Mouse (Mus musculus) midbrain, embryonic 10.5 days (tissue): ENCODE data around the gene Ccr1. TPM values are rescaled to one million over a fixed set of nuclear protein-coding genes. Genes with fewer than 3 reads are reported as not detected.

ENCODE experiments used
- DNase-seq: peaks from one replicate; pipeline ENCODE4 v3.0.0-alpha.2; 2017; ENCODE audit warnings: low spot score
- H3K27ac ChIP-seq: fragments of 300-500 bp; sonication (generic); replicated peaks from 2 replicates; pipeline ENCODE4 v1.5.1; 2016; ENCODE audit warnings: mild to moderate bottlenecking
- H3K27me3 ChIP-seq: fragments of 300-500 bp; sonication (generic); 2 replicates; pipeline ENCODE4 v1.6.1; 2016; ENCODE audit warnings: low read depth, mild to moderate bottlenecking; ENCODE audit not compliant: poor library complexity, severe bottlenecking
- H3K36me3 ChIP-seq: fragments of 300-500 bp; sonication (generic); 2 replicates; pipeline ENCODE4 v1.6.1; 2016; ENCODE audit warnings: mild to moderate bottlenecking, moderate library complexity
- H3K4me1 ChIP-seq: fragments of 300-500 bp; sonication (generic); 2 replicates; pipeline ENCODE4 v1.6.1; 2016
- H3K4me3 ChIP-seq: fragments of 300-500 bp; sonication (generic); 2 replicates; pipeline ENCODE4 v1.5.1; 2016; ENCODE audit warnings: mild to moderate bottlenecking, moderate library complexity
- H3K9me3 ChIP-seq: fragments of 300-500 bp; sonication (generic); replicated peaks from 2 replicates; pipeline ENCODE4 v1.6.1; 2016; ENCODE audit warnings: mild to moderate bottlenecking
- WGBS: fragments of 180-500 bp; shearing (Covaris S2); methylation state at CpG from one replicate; pipeline ENCODE4 v1.1.7; 2016; 5-methylcytosine and 5-hydroxymethylcytosine counted together
- polyA plus RNA-seq: library from polyadenylated mRNA; unstranded; fragments of >200 nt; fragmentation: Nextera tagmentation; extraction: Ambion mirVana; gene quantifications from 2 replicates; pipeline ENCODE4 v1.2.1, GENCODE M21; 2016

The Ccr1 gene
- polyA plus RNA-seq, 1 experiment from 2014 or later: 0.98 TPM

DNA sequence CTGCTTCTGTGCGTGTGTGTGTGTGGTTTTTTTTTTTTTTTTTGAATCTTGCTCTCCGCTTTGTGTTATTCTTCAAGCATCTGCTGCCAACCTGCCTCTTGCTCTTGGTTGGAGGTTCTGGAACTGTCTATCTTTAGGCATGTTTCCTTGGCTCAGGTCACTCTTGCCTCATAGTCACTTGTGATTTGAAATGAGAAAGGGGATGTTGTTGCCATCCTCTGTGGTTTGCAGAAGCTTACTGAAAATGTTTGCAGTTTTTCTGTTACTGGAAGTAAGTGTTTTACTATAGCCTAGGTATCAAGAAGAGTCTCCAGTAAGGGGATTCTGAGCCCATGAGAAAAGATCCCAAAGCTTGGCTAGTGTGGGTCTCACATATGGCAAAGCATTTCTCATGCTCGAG lies 26.5 kb downstream of the Ccr1 start:
- Histone ChIP-seq H3K4me1 (no peaks in the 10 kb centered on the region), H3K4me3 (no peak overlapping the region), H3K27ac (no peak overlapping the region), H3K36me3 (no peaks in the 10 kb centered on the region), H3K27me3 (no peaks in the 10 kb centered on the region), H3K9me3 (no peaks in the 10 kb centered on the region)
- DNase-seq: no peak
- WGBS: 91% methylated on average over 3 of the region's 3 CpGs

- no peak for DNase-seq
- 90% methylated on average over 2 of the region's 2 CpGs for WGBS
- H3K27me3 ChIP-seq: no peaks in the 10 kb centered on the region
- no peak overlapping the region for H3K27ac ChIP-seq
- no peaks in the 10 kb centered on the region for H3K4me1 ChIP-seq
- H3K9me3 ChIP-seq: no peaks in the 10 kb centered on the region
- no peak overlapping the region for H3K4me3 ChIP-seq
- H3K36me3 ChIP-seq: no peaks in the 10 kb centered on the region
Observed at GRCm38 (mm10) chr9:123941316-123941715, 27.2 kb downstream of the Ccr1 start.

DNA sequence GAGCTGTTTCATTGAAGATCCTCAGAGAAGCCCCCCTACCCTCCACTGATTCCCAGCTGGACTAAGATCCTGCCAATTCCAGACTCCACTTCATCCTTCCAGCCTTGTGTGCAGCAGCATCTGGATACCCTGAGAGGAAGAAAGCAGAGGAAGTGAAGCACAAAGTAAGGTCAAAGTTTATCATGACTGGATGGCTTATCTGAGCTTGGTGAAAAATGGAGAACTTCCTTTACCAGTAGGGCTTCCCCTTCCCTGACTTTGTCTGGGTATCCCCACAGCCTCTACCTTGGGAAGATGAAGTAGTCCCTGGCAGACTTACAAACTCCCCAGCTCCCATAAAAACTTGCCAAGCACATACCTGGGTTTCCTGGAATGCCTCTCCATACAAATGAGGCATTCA lies 27.9 kb downstream of the Ccr1 start:
- Histone ChIP-seq H3K36me3 (no peaks in the 10 kb centered on the region), H3K4me1 (no peaks in the 10 kb centered on the region)

GRCm38 (mm10) chr9:123940168-123940567 lies 28.3 kb downstream of the Ccr1 start:
- 67% methylated on average over 1 of the region's 1 CpGs for WGBS
- H3K27ac ChIP-seq: no peak overlapping the region
- no peaks in the 10 kb centered on the region for H3K36me3 ChIP-seq
- no peak for DNase-seq
- H3K4me3 ChIP-seq: no peak overlapping the region
- no peaks in the 10 kb centered on the region for H3K4me1 ChIP-seq
- H3K9me3 ChIP-seq: no peaks in the 10 kb centered on the region
- H3K27me3 ChIP-seq: no peaks in the 10 kb centered on the region

More for the DNA sequence above, 27.9 kb downstream of the Ccr1 start:
- Histone ChIP-seq H3K27ac (no peak overlapping the region), H3K9me3 (no peaks in the 10 kb centered on the region), H3K4me3 (no peak overlapping the region), H3K27me3 (no peaks in the 10 kb centered on the region)
- no peak for DNase-seq

GRCm38 (mm10) chr9:123937989-123938388 lies 30.5 kb downstream of the Ccr1 start:
- no peaks in the 10 kb centered on the region for H3K27me3 ChIP-seq
- no peaks in the 10 kb centered on the region for H3K4me1 ChIP-seq
- DNase-seq: no peak
- no peak overlapping the region for H3K4me3 ChIP-seq
- whole genome bisulfite sequencing: 96% methylated on average over 2 of the region's 2 CpGs
- no peaks in the 10 kb centered on the region for H3K36me3 ChIP-seq
- H3K9me3 ChIP-seq: no peaks in the 10 kb centered on the region
- H3K27ac ChIP-seq: no peak overlapping the region

- Histone ChIP-seq H3K4me3 (no peak overlapping the region), H3K27ac (no peak overlapping the region), H3K36me3 (no peaks in the 10 kb centered on the region), H3K4me1 (no peaks in the 10 kb centered on the region), H3K9me3 (no peaks in the 10 kb centered on the region), H3K27me3 (no peaks in the 10 kb centered on the region)
- no peak for DNase-seq
- 90% methylated on average over 9 of the region's 9 CpGs for WGBS
Observed at GRCm38 (mm10) chr9:123936604-123937280, 31.8 kb downstream of the Ccr1 start.

DNA sequence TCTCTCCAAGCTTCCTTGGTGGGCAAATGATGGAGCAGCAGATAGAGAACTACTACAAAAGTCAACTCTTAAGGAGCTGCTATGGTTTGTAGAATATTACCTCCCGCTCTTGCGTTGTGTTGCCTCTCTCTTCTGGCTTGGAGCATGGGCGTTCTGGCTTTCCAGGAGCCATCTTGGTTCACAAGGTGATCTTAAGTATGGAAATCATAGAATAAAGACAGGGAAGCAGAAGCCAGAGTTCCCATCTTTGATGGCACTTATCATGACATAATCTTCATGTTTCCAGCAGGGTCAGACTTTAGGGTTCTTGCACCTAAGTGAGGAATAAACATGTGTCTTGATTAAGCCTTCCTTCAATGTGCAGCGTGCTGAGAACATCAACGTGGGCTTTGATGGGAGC lies 32.7 kb downstream of the Ccr1 start:
- Histone ChIP-seq H3K36me3 (no peaks in the 10 kb centered on the region), H3K4me1 (no peaks in the 10 kb centered on the region), H3K27me3 (no peaks in the 10 kb centered on the region), H3K4me3 (no peak overlapping the region), H3K27ac (no peak overlapping the region), H3K9me3 (no peaks in the 10 kb centered on the region)
- DNase-seq: no peak
- WGBS: 86% methylated on average over 5 of the region's 5 CpGs

GRCm38 (mm10) chr9:123935346-123935745 lies 33.1 kb downstream of the Ccr1 start:
- no peaks in the 10 kb centered on the region for H3K36me3 ChIP-seq
- H3K9me3 ChIP-seq: no peaks in the 10 kb centered on the region
- H3K4me1 ChIP-seq: no peaks in the 10 kb centered on the region
- 93% methylated on average over 6 of the region's 6 CpGs for WGBS
- H3K27ac ChIP-seq: no peak overlapping the region
- H3K4me3 ChIP-seq: no peak overlapping the region
- H3K27me3 ChIP-seq: no peaks in the 10 kb centered on the region
- no peak for DNase-seq

- WGBS: 90% methylated on average over 5 of the region's 5 CpGs
- Histone ChIP-seq H3K4me1 (no peaks in the 10 kb centered on the region), H3K27ac (no peak overlapping the region), H3K9me3 (no peaks in the 10 kb centered on the region), H3K4me3 (no peak overlapping the region), H3K27me3 (no peaks in the 10 kb centered on the region), H3K36me3 (no peaks in the 10 kb centered on the region)
- DNase-seq: no peak
Observed at GRCm38 (mm10) chr9:123933716-123934445, 34.6 kb downstream of the Ccr1 start.

DNA sequence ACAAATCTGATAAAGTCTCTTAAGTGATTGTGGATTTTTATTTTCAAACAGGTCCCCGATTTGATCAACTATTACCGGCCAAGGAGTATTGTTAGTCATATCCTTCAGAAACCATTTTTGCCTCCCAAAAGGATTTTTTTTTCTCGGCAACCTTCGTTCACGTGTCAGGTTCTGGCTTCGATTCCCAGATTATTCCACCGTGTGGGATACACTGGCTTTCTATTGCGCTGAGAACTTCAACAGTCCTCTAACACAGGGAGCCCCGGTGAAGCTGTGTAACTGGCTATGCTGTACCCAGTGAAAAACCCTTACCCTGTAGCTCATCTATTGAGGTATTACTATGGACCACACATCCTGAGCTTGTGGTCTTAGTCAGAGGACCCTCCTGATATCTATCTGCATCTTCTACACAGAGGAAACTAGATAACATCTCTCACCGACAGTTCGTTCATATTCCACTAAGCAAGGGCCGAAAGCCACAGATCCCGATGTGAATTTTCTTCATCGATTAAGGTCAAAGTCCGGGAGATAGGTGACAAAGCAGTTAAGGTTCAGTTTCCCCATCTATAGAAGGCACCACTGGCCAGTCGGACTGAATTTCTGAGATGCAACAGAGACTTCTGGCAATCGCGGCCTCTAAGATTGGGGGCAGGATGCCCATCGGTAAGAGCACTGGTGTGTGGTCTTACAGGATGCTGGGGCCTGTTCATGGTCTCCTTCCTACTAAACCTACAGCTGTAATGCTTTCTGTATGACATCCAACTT lies 35.4 kb downstream of the Ccr1 start:
- no peaks in the 10 kb centered on the region for H3K4me1 ChIP-seq
- H3K27me3 ChIP-seq: no peaks in the 10 kb centered on the region

GRCm38 (mm10) chr9:123931761-123932700 lies 36.5 kb downstream of the Ccr1 start:
- DNase-seq: no peak
- no peaks in the 10 kb centered on the region for H3K36me3 ChIP-seq
- no peaks in the 10 kb centered on the region for H3K9me3 ChIP-seq
- no peaks in the 10 kb centered on the region for H3K4me1 ChIP-seq
- H3K4me3 ChIP-seq: no peak overlapping the region
- no peaks in the 10 kb centered on the region for H3K27me3 ChIP-seq
- no peak overlapping the region for H3K27ac ChIP-seq
- WGBS: 79% methylated on average over 6 of the region's 6 CpGs

More for the DNA sequence above, 35.4 kb downstream of the Ccr1 start:
- Histone ChIP-seq H3K9me3 (no peaks in the 10 kb centered on the region), H3K27ac (no peak overlapping the region), H3K36me3 (no peaks in the 10 kb centered on the region), H3K4me3 (no peak overlapping the region)
- 94% methylated on average over 19 of the region's 19 CpGs for WGBS
- no peak for DNase-seq

GRCm38 (mm10) chr9:123930926-123931325 lies 37.6 kb downstream of the Ccr1 start:
- H3K36me3 ChIP-seq: no peaks in the 10 kb centered on the region
- WGBS: 89% methylated on average over 3 of the region's 3 CpGs
- H3K9me3 ChIP-seq: no peaks in the 10 kb centered on the region; the same call in 1 of the 2 replicates
- H3K27me3 ChIP-seq: no peaks in the 10 kb centered on the region
- peaks cover 2% of the 10 kb centered on the region for H3K4me1 ChIP-seq
- no peak overlapping the region for H3K4me3 ChIP-seq
- no peak overlapping the region for H3K27ac ChIP-seq
- DNase-seq: no peak
